Mouse (Mus musculus): ENCODE measurements around the gene Mical3.

Gene Mical3

GRCm38 (mm10) chr6:121045345-121046080, 85.3 kb downstream of the Mical3 start:
- DNase-seq, result no peak

GRCm38 (mm10) chr6:121043434-121044189, 87.2 kb downstream of the Mical3 start:
- no peak for DNase-seq

- no peak for DNase-seq
Measured at GRCm38 (mm10) chr6:121039719-121040118, 91.1 kb downstream of the Mical3 start.

GRCm38 (mm10) chr6:121039286-121039685, 91.5 kb downstream of the Mical3 start:
- DNase-seq, result peak; percentile 55

GRCm38 (mm10) chr6:121037086-121037485, 93.7 kb downstream of the Mical3 start:
- DNase-seq, result no peak

- no peak for DNase-seq
Measured at GRCm38 (mm10) chr6:121035929-121036328, 94.9 kb downstream of the Mical3 start.

GRCm38 (mm10) chr6:121035268-121035667, 95.5 kb downstream of the Mical3 start:
- no peak for DNase-seq

GRCm38 (mm10) chr6:121033250-121033649, 97.5 kb downstream of the Mical3 start:
- DNase-seq, result no peak

GRCm38 (mm10) chr6:121031370-121031769, 99.4 kb downstream of the Mical3 start:
- no peak for DNase-seq

GRCm38 (mm10) chr6:121029897-121030589, 100.8 kb downstream of the Mical3 start:
- DNase-seq, result peak; percentile 55

GRCm38 (mm10) chr6:121028514-121028913, 102.3 kb downstream of the Mical3 start:
- no peak for DNase-seq

- DNase-seq, result peak; percentile 67
Measured at GRCm38 (mm10) chr6:121027314-121027713, 103.5 kb downstream of the Mical3 start.

- no peak for DNase-seq
Measured at GRCm38 (mm10) chr6:121026866-121027265, 103.9 kb downstream of the Mical3 start.

- DNase-seq, result no peak
Measured at GRCm38 (mm10) chr6:121026019-121026584, 104.7 kb downstream of the Mical3 start.

- no peak for DNase-seq
Measured at GRCm38 (mm10) chr6:121018147-121018546, 112.7 kb downstream of the Mical3 start.

GRCm38 (mm10) chr6:121017436-121018031, 113.3 kb downstream of the Mical3 start:
- DNase-seq, result no peak

- no peak for DNase-seq
Measured at GRCm38 (mm10) chr6:121016097-121016496, 114.7 kb downstream of the Mical3 start.

GRCm38 (mm10) chr6:121014339-121014738, 116.5 kb downstream of the Mical3 start:
- no peak for DNase-seq

- DNase-seq, result peak; percentile 42
Measured at GRCm38 (mm10) chr6:121013750-121014149, 117.0 kb downstream of the Mical3 start.

GRCm38 (mm10) chr6:121011709-121012108, 119.1 kb downstream of the Mical3 start:
- DNase-seq, result no peak

GRCm38 (mm10) chr6:121009651-121010050, 121.1 kb downstream of the Mical3 start:
- no peak for DNase-seq

- no peak for DNase-seq
Measured at GRCm38 (mm10) chr6:121004959-121005358, 125.8 kb downstream of the Mical3 start.

- no peak for DNase-seq
Measured at GRCm38 (mm10) chr6:121002952-121003351, 127.8 kb downstream of the Mical3 start.

Data from right cerebral cortex, postnatal 14 days (tissue).